Mouse (Mus musculus): Measurements from ENCODE around the gene Rhof.

DNA sequence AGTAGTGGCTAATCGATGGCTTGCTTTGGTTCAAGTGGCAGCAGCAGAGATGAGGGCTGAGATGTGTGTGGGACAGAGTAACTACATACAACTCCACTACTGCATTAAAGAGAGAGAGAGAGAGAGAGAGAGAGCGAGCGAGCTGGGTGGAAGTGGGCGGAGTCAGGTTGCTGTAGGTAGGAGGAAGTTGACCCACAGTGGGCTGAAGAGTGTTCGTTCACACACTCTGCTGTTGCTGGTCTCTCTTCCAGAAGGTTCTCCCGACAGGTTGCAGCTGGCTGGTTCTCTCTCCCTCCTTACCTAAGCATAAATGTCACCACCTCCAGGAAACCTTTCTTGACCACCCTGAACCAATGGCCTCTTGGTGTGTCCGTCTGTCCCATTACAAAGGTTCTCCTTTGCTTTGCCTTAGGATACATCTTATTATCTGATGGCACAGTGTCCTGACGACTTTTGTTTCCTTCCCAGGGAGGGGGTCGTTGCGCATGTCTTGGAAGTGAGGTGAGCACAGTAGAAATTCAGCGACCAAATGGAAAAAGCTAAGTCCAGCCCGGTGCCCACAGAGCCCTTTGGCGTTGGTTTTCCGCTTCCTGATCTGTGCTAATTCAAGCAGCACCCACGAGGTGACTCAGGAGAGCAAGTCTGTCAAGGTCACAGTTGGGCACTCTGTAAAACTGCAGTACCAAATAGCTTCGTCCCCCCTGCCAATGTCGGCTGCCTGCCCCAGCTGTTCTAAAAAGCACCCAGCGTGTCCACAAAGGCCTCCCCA, 6.7 kb downstream of the Rhof start:
- no peak for TF ChIP-seq TAL1 (IDR thresholded peaks at IDR 0.05; ENCODE audit: low read length)
- no peak for TF ChIP-seq GATA1 (IDR thresholded peaks at IDR 0.05; ENCODE audit: low read length)
